Mouse (Mus musculus): ENCODE measurements around the gene Clec1a. TPM values are rescaled to one million over a fixed set of nuclear protein-coding genes. Genes with fewer than 3 reads are reported as not detected.
A peak's percentile ranks its signal among the peaks of the same experiment; 100 is the strongest.
"Not testable (repeated sequence)": the region's sequence is repeated elsewhere in the genome, so short reads cannot be mapped to it uniquely, and the experiment has no call there.

Clec1a gene
- polyA plus RNA-seq (2012; rRNA removed): 0.47 and 0.51 TPM in 2 replicates

- DNase-seq (ENCODE audit: low read depth in 1 of 2, low spot score in 2 of 2): no peak
- Histone ChIP-seq H3K4me3 (ENCODE audit: extremely low read depth, insufficient read depth, insufficient read length) (no peak within 1 kb of the TSS; the same call in 1 of the 2 replicates), H3K27me3 (ENCODE audit: control insufficient read depth, insufficient read depth, low read length) (no peaks in the 10 kb centered on the region), H3K36me3 (ENCODE audit: control insufficient read depth, insufficient read depth, low read length) (no peaks in the 10 kb centered on the region), H3K4me1 (ENCODE audit: control insufficient read depth, insufficient read depth, insufficient read length) (no peaks in the 10 kb centered on the region), H3K27ac (ENCODE audit: insufficient read depth, low read length) (no peak within 1 kb of the TSS)
- no peak for TF ChIP-seq POLR2A (IDR thresholded peaks at IDR 0.05; ENCODE audit: low read depth, low read length)
- TF ChIP-seq CTCF (IDR thresholded peaks at IDR 0.05; ENCODE audit: extremely low read depth, insufficient read depth, insufficient read length, insufficient replicate concordance): no peak
- WGBS: 59% methylated on average over 13 of the region's 13 CpGs
Measured at GRCm38 (mm10) chr6:129451411-129452039, at the start of gene Clec1a. Clec1a (minus strand) TSS chr6:129452000.

GRCm38 (mm10) chr6:129499516-129499915, 47.7 kb upstream of the Clec1a start:
- not testable (repeated sequence) for H3K36me3 ChIP-seq (ENCODE audit: control insufficient read depth, insufficient read depth, low read length); H3K27me3 ChIP-seq (ENCODE audit: control insufficient read depth, insufficient read depth, low read length); H3K4me1 ChIP-seq (ENCODE audit: control insufficient read depth, insufficient read depth, insufficient read length); H3K4me3 ChIP-seq (ENCODE audit: extremely low read depth, insufficient read depth, insufficient read length); DNase-seq (ENCODE audit: low read depth in 1 of 2, low spot score in 2 of 2); H3K27ac ChIP-seq (ENCODE audit: insufficient read depth, low read length)
- 85% methylated on average over 1 of the region's 1 CpGs for WGBS

- Histone ChIP-seq H3K4me3 (ENCODE audit: extremely low read depth, insufficient read depth, insufficient read length) (no peak overlapping the region), H3K27me3 (ENCODE audit: control insufficient read depth, insufficient read depth, low read length) (no peaks in the 10 kb centered on the region), H3K36me3 (ENCODE audit: control insufficient read depth, insufficient read depth, low read length) (no peaks in the 10 kb centered on the region), H3K27ac (ENCODE audit: insufficient read depth, low read length) (no peak overlapping the region), H3K4me1 (ENCODE audit: control insufficient read depth, insufficient read depth, insufficient read length) (no peaks in the 10 kb centered on the region)
- TF ChIP-seq POLR2A (IDR thresholded peaks at IDR 0.05; ENCODE audit: low read depth, low read length) (no peak), CTCF (IDR thresholded peaks at IDR 0.05; ENCODE audit: extremely low read depth, insufficient read depth, insufficient read length, insufficient replicate concordance) (no peak)
- 91% methylated on average over 3 of the region's 3 CpGs for WGBS
- DNase-seq (ENCODE audit: low read depth in 1 of 2, low spot score in 2 of 2): no peak
Measured at GRCm38 (mm10) chr6:129497345-129498218, 45.8 kb upstream of the Clec1a start.

- no peaks in the 10 kb centered on the region for H3K27me3 ChIP-seq (ENCODE audit: control insufficient read depth, insufficient read depth, low read length)
Measured at GRCm38 (mm10) chr6:129494924-129495323, 43.1 kb upstream of the Clec1a start.

GRCm38 (mm10) chr6:129480089-129480958, 28.5 kb upstream of the Clec1a start:
- no peak for TF ChIP-seq POLR2A (IDR thresholded peaks at IDR 0.05; ENCODE audit: low read depth, low read length)
- TF ChIP-seq CTCF (IDR thresholded peaks at IDR 0.05; ENCODE audit: extremely low read depth, insufficient read depth, insufficient read length, insufficient replicate concordance): no peak
- no peak for DNase-seq (ENCODE audit: low read depth in 1 of 2, low spot score in 2 of 2)

More at GRCm38 (mm10) chr6:129494924-129495323, 43.1 kb upstream of the Clec1a start:
- Histone ChIP-seq H3K27ac (ENCODE audit: insufficient read depth, low read length) (no peak overlapping the region), H3K4me3 (ENCODE audit: extremely low read depth, insufficient read depth, insufficient read length) (no peak overlapping the region), H3K4me1 (ENCODE audit: control insufficient read depth, insufficient read depth, insufficient read length) (no peaks in the 10 kb centered on the region), H3K36me3 (ENCODE audit: control insufficient read depth, insufficient read depth, low read length) (no peaks in the 10 kb centered on the region)
- DNase-seq (ENCODE audit: low read depth in 1 of 2, low spot score in 2 of 2): peak in 1 of 2 experiments; percentile 25
- 20% methylated on average over 4 of the region's 4 CpGs for WGBS
- TF ChIP-seq CTCF (IDR thresholded peaks at IDR 0.05; ENCODE audit: extremely low read depth, insufficient read depth, insufficient read length, insufficient replicate concordance): no peak
- no peak for TF ChIP-seq POLR2A (IDR thresholded peaks at IDR 0.05; ENCODE audit: low read depth, low read length)

GRCm38 (mm10) chr6:129476404-129477126, 24.8 kb upstream of the Clec1a start:
- Histone ChIP-seq H3K36me3 (ENCODE audit: control insufficient read depth, insufficient read depth, low read length) (no peaks in the 10 kb centered on the region), H3K4me1 (ENCODE audit: control insufficient read depth, insufficient read depth, insufficient read length) (no peaks in the 10 kb centered on the region), H3K27ac (ENCODE audit: insufficient read depth, low read length) (no peak overlapping the region), H3K4me3 (ENCODE audit: extremely low read depth, insufficient read depth, insufficient read length) (no peak overlapping the region), H3K27me3 (ENCODE audit: control insufficient read depth, insufficient read depth, low read length) (no peaks in the 10 kb centered on the region)
- TF ChIP-seq POLR2A (IDR thresholded peaks at IDR 0.05; ENCODE audit: low read depth, low read length): no peak
- TF ChIP-seq CTCF (IDR thresholded peaks at IDR 0.05; ENCODE audit: extremely low read depth, insufficient read depth, insufficient read length, insufficient replicate concordance): no peak
- no peak for DNase-seq (ENCODE audit: low read depth in 1 of 2, low spot score in 2 of 2)
- 32% methylated on average over 13 of the region's 13 CpGs for whole genome bisulfite sequencing

More at GRCm38 (mm10) chr6:129480089-129480958, 28.5 kb upstream of the Clec1a start:
- no peak overlapping the region for H3K4me3 ChIP-seq (ENCODE audit: extremely low read depth, insufficient read depth, insufficient read length)
- no peak overlapping the region for H3K27ac ChIP-seq (ENCODE audit: insufficient read depth, low read length)
- H3K27me3 ChIP-seq (ENCODE audit: control insufficient read depth, insufficient read depth, low read length): no peaks in the 10 kb centered on the region
- 88% methylated on average over 8 of the region's 8 CpGs for WGBS
- H3K4me1 ChIP-seq (ENCODE audit: control insufficient read depth, insufficient read depth, insufficient read length): no peaks in the 10 kb centered on the region
- no peaks in the 10 kb centered on the region for H3K36me3 ChIP-seq (ENCODE audit: control insufficient read depth, insufficient read depth, low read length)

All from spleen, adult 2 months (tissue).